Mouse (Mus musculus) limb, embryonic 14.5 days (tissue): Measurements from ENCODE around the gene Slc9a1. TPM values are rescaled to one million over a fixed set of nuclear protein-coding genes. Genes with fewer than 3 reads are reported as not detected.
A peak's percentile ranks its signal among the peaks of the same experiment; 100 is the strongest.

Source experiments
- ATAC-seq: fragments of 200-750 bp; cut with Nextera tagmentation; 2 replicates; pipeline ENCODE4 v1.8.0; 2017; ENCODE audit warnings: low read depth, moderate number of reproducible peaks, moderate TSS enrichment; ENCODE audit not compliant: low FRiP score
- DNase-seq: peaks from one replicate; pipeline ENCODE4 v3.0.0-alpha.2; 2015; ENCODE audit warnings: low spot score
- H3K27ac ChIP-seq: fragments of 300-500 bp; sonication (generic); replicated peaks from 2 replicates; pipeline ENCODE4 v1.5.1; 2014; ENCODE audit warnings: low read depth, mild to moderate bottlenecking, low read length, moderate library complexity, mixed read lengths
- H3K27me3 ChIP-seq: fragments of 300-500 bp; sonication (generic); 2 replicates; pipeline ENCODE4 v1.6.1; 2014; ENCODE audit warnings: low read length, mixed read lengths; ENCODE audit not compliant: control insufficient read depth, insufficient read depth
- H3K36me3 ChIP-seq: fragments of 300-500 bp; sonication (generic); 2 replicates; pipeline ENCODE4 v1.6.1; 2014; ENCODE audit warnings: mild to moderate bottlenecking, low read length, moderate library complexity, mixed read lengths; ENCODE audit not compliant: control insufficient read depth, insufficient read depth
- H3K4me1 ChIP-seq: fragments of 300-500 bp; sonication (generic); 2 replicates; pipeline ENCODE4 v1.6.1; 2014; ENCODE audit warnings: antibody characterized with exemption, low read length, mixed read lengths; ENCODE audit not compliant: control insufficient read depth, insufficient read depth
- H3K4me2 ChIP-seq: fragments of 300-500 bp; sonication (generic); replicated peaks from 2 replicates; pipeline ENCODE4 v1.6.1; 2014; ENCODE audit warnings: low read depth, mild to moderate bottlenecking, low read length, moderate library complexity; ENCODE audit not compliant: severe bottlenecking
- H3K4me3 ChIP-seq: fragments of 300-500 bp; sonication (generic); replicated peaks from 2 replicates; pipeline ENCODE4 v1.5.1; 2014; ENCODE audit warnings: low read length
- H3K9ac ChIP-seq: fragments of 300-500 bp; sonication (generic); 2 replicates; pipeline ENCODE4 v1.6.1; 2014; ENCODE audit warnings: mild to moderate bottlenecking, low read depth, low read length, moderate library complexity; ENCODE audit not compliant: severe bottlenecking
- H3K9me3 ChIP-seq: fragments of 300-500 bp; sonication (generic); 2 replicates; pipeline ENCODE4 v1.6.1; 2016; ENCODE audit warnings: low read length; ENCODE audit not compliant: control insufficient read depth
- POLR2A ChIP-seq: fragments of 200-500 bp; IDR thresholded peaks from 2 replicates; pipeline ENCODE4 v1.8.0; 2012; ENCODE audit warnings: inconsistent platforms, mild to moderate bottlenecking, moderate library complexity, borderline replicate concordance; ENCODE audit not compliant: insufficient read depth, insufficient read length; ENCODE audit errors: extremely low read depth
- WGBS: fragments of 180-500 bp; shearing (Covaris S2); extraction: QIAGEN DNeasy Blood & Tissue Kit; methylation state at CpG from one replicate; pipeline ENCODE4 v1.1.7; 2014; 5-methylcytosine and 5-hydroxymethylcytosine counted together
- polyA plus RNA-seq, 2 experiments: library from polyadenylated mRNA; depleted of rRNA in 1 of 2; stranded (reverse) in 1 of 2; unstranded in 1 of 2; fragments of >200 nt; fragmentation: Nextera tagmentation in 1 of 2; extraction: Ambion mirVana in 1 of 2; gene quantifications; 2 replicates each; pipeline versions ENCODE4 v1.2.1 to v1.2.3; 2012 to 2014

Slc9a1 gene
- polyA plus RNA-seq (2012; rRNA removed) (36.7 and 46.7 TPM in 2 replicates), polyA plus RNA-seq (2014; fragmentation: Nextera tagmentation; extraction: Ambion mirVana) (11.4 and 11.5 TPM in 2 replicates)

- TF ChIP-seq POLR2A: peak; percentile 100
- Histone ChIP-seq H3K36me3 (peaks cover 2% of the 10 kb centered on the region), H3K4me2 (peak within 1 kb of the TSS; percentile 79), H3K27me3 (no peaks in the 10 kb centered on the region), H3K9ac (peak within 1 kb of the TSS; percentile 88), H3K4me1 (peaks cover 36% of the 10 kb centered on the region), H3K27ac (peak within 1 kb of the TSS; percentile 80), H3K9me3 (no peaks in the 10 kb centered on the region), H3K4me3 (peak within 1 kb of the TSS; percentile 85)
- DNase-seq (peak; percentile 88), ATAC-seq (peak; percentile 97)
- under 1% methylated on average over 37 of the region's 40 CpGs for WGBS
These were observed at the start of gene Slc9a1 for GRCm38 (mm10) chr4:133369553-133370297. TSS of gene Slc9a1 (plus strand) at chr4:133369706.

GRCm38 (mm10) chr4:133328129-133328528, 41.4 kb upstream of the Slc9a1 start:
- H3K4me3 ChIP-seq: no peak overlapping the region
- no peak overlapping the region for H3K27ac ChIP-seq
- H3K9ac ChIP-seq: no peak overlapping the region
- ATAC-seq: no peak
- H3K9me3 ChIP-seq: no peaks in the 10 kb centered on the region
- H3K4me2 ChIP-seq: no peak overlapping the region
- H3K36me3 ChIP-seq: peaks cover 2% of the 10 kb centered on the region
- no peak for DNase-seq
- 80% methylated on average over 7 of the region's 7 CpGs for WGBS
- H3K4me1 ChIP-seq: peaks cover 7% of the 10 kb centered on the region; the same call in 1 of the 2 replicates
- H3K27me3 ChIP-seq: no peaks in the 10 kb centered on the region
- no peak for TF ChIP-seq POLR2A

GRCm38 (mm10) chr4:133330296-133330695, 39.2 kb upstream of the Slc9a1 start:
- DNase-seq: no peak
- no peaks in the 10 kb centered on the region for H3K36me3 ChIP-seq
- H3K4me1 ChIP-seq: peaks cover 9% of the 10 kb centered on the region; the same call in 1 of the 2 replicates
- H3K9ac ChIP-seq: no peak overlapping the region
- no peak overlapping the region for H3K4me2 ChIP-seq
- 46% methylated on average over 4 of the region's 4 CpGs for WGBS
- no peak overlapping the region for H3K27ac ChIP-seq
- no peak for TF ChIP-seq POLR2A
- no peak overlapping the region for H3K4me3 ChIP-seq
- ATAC-seq: no peak
- H3K9me3 ChIP-seq: no peaks in the 10 kb centered on the region
- no peaks in the 10 kb centered on the region for H3K27me3 ChIP-seq

GRCm38 (mm10) chr4:133333306-133333705, 36.2 kb upstream of the Slc9a1 start:
- Histone ChIP-seq H3K36me3 (no peaks in the 10 kb centered on the region), H3K9ac (0 out of 2 replicates have a peak overlapping the region, but pooled peaks have one; percentile 21), H3K4me1 (peaks cover 13% of the 10 kb centered on the region), H3K27ac (no peak overlapping the region), H3K4me2 (no peak overlapping the region), H3K27me3 (no peaks in the 10 kb centered on the region), H3K4me3 (no peak overlapping the region), H3K9me3 (no peaks in the 10 kb centered on the region)
- ATAC-seq (no peak), DNase-seq (no peak)
- WGBS: 62% methylated on average over 6 of the region's 6 CpGs
- TF ChIP-seq POLR2A: no peak

- no peaks in the 10 kb centered on the region for H3K9me3 ChIP-seq
- H3K4me2 ChIP-seq: peak overlapping the region; percentile 74
- WGBS: 10% methylated on average over 14 of the region's 14 CpGs
- H3K4me1 ChIP-seq: peaks cover 9% of the 10 kb centered on the region
- no peak overlapping the region for H3K27ac ChIP-seq
- H3K27me3 ChIP-seq: no peaks in the 10 kb centered on the region
- ATAC-seq (no peak), DNase-seq (no peak)
- H3K4me3 ChIP-seq: peak overlapping the region; percentile 89
- no peak for TF ChIP-seq POLR2A
- H3K36me3 ChIP-seq: no peaks in the 10 kb centered on the region
- peak overlapping the region; percentile 80 for H3K9ac ChIP-seq
These were observed 31.5 kb upstream of the Slc9a1 start for GRCm38 (mm10) chr4:133337833-133338520.
